28 mouse cellular contexts compared by ENCODE assay signal in genomic region chr12:28150759-28151158, GRCm38 (mm10).
A peak's percentile ranks its signal among the peaks of the same experiment; 100 is the strongest.
DNase-seq lines count a peak whose midpoint lies in the region; ATAC-seq lines count a peak whose summit lies in the region.
"Had no signal": no experiment of that assay in that cellular context is flagged by ENCODE, and none has a peak within 500 bp of the region (broad histone marks: within the 10 kb centered on the region; RNA-seq: fewer than 3 reads in every experiment).

No protein-coding gene starts in this region.

- no peak overlapping the region for H3K27ac ChIP-seq in forebrain, embryonic 14.5 days (ENCODE audit: low read depth, low read length)
- H3K27ac ChIP-seq in forebrain, embryonic 12.5 days: no peak overlapping the region
- H3K27ac ChIP-seq: hindbrain, embryonic 12.5 days; limb, embryonic 10.5 days; limb, embryonic 15.5 days; liver, embryonic 13.5 days; stomach, embryonic 15.5 days had no signal

- H3K4me3 ChIP-seq in forebrain, embryonic 14.5 days (ENCODE audit: low read depth, low read length): no peak overlapping the region
- H3K4me3 ChIP-seq in forebrain, embryonic 12.5 days (replicated peaks): no peak overlapping the region
- H3K4me3 ChIP-seq: hindbrain, embryonic 12.5 days; limb, embryonic 10.5 days; limb, embryonic 15.5 days; liver, embryonic 13.5 days; stomach, embryonic 15.5 days had no signal

- H3K9me3 ChIP-seq in forebrain, embryonic 14.5 days (replicated peaks; ENCODE audit: control insufficient read depth, low read length): no peaks in the 10 kb centered on the region
- no peaks in the 10 kb centered on the region for H3K9me3 ChIP-seq in forebrain, embryonic 12.5 days
- H3K9me3 ChIP-seq: hindbrain, embryonic 12.5 days; limb, embryonic 10.5 days; limb, embryonic 15.5 days; liver, embryonic 13.5 days; stomach, embryonic 15.5 days had no signal

- no peaks in the 10 kb centered on the region for H3K4me1 ChIP-seq in forebrain, embryonic 14.5 days (ENCODE audit: control insufficient read depth, insufficient read depth, low read length)
- H3K4me1 ChIP-seq in forebrain, embryonic 12.5 days: no peaks in the 10 kb centered on the region
- H3K4me1 ChIP-seq: hindbrain, embryonic 12.5 days; limb, embryonic 15.5 days; liver, embryonic 13.5 days; stomach, embryonic 15.5 days had no signal

- WGBS in forebrain, embryonic 14.5 days: 59% methylated on average over 4 of the region's 4 CpGs
- WGBS in forebrain, embryonic 12.5 days: 76% methylated on average over 4 of the region's 4 CpGs

- no peak overlapping the region for H3K9ac ChIP-seq in forebrain, embryonic 14.5 days (ENCODE audit: low read length)
- H3K9ac ChIP-seq in forebrain, embryonic 12.5 days: no peak overlapping the region
- H3K9ac ChIP-seq: hindbrain, embryonic 12.5 days; limb, embryonic 15.5 days; liver, embryonic 13.5 days; stomach, embryonic 15.5 days had no signal

- H3K36me3 ChIP-seq in forebrain, embryonic 14.5 days (ENCODE audit: control insufficient read depth, insufficient read depth, low read length): no peaks in the 10 kb centered on the region
- H3K36me3 ChIP-seq in forebrain, embryonic 12.5 days (replicated peaks): no peaks in the 10 kb centered on the region
- H3K36me3 ChIP-seq: hindbrain, embryonic 12.5 days; limb, embryonic 10.5 days; limb, embryonic 15.5 days; liver, embryonic 13.5 days; stomach, embryonic 15.5 days had no signal

- no peak for ATAC-seq in forebrain, embryonic 14.5 days
- ATAC-seq in forebrain, embryonic 12.5 days (ENCODE audit: low FRiP score): no peak
- ATAC-seq: intestine, postnatal 0 days; midbrain, embryonic 16.5 days; Patski had no signal

- no peak overlapping the region for H3K4me2 ChIP-seq in forebrain, embryonic 14.5 days (ENCODE audit: low read length)
- no peak overlapping the region for H3K4me2 ChIP-seq in forebrain, embryonic 12.5 days
- H3K4me2 ChIP-seq: heart, embryonic 11.5 days; hindbrain, embryonic 12.5 days; limb, embryonic 15.5 days; liver, embryonic 13.5 days; stomach, embryonic 15.5 days had no signal

- peak; percentile 72 for DNase-seq in forebrain, embryonic 14.5 days (ENCODE audit: low spot score)
- DNase-seq in layer of hippocampus, adult 11-12 months (ENCODE audit: low spot score): peak; percentile 5
- DNase-seq in layer of hippocampus, adult 8-10 months (ENCODE audit: low spot score in 2 of 2): no peak
- DNase-seq in right cerebral cortex, postnatal 14 days: peak; percentile 37
- no peak for DNase-seq in right cerebral cortex, adult 2 months (ENCODE audit: low spot score in 2 of 2)
- peak; percentile 5 for DNase-seq in retina, postnatal 7 days (ENCODE audit: low read depth, low spot score)
- DNase-seq in lung, postnatal 14 days: no peak
- DNase-seq: adrenal gland, postnatal 10 days; cerebellum, adult 11 months; cerebellum, adult 9-10 months; cerebellum, postnatal 36 days; gastrocnemius, postnatal 14 days; heart, postnatal 36 days; kidney, adult 9 months; kidney, postnatal 10 days; liver, embryonic 13.5 days; lung, adult 2 months; lung, postnatal 10 days; thymus, postnatal 14 days had no signal

- no peaks in the 10 kb centered on the region for H3K27me3 ChIP-seq in forebrain, embryonic 14.5 days (replicated peaks; ENCODE audit: control insufficient read depth, insufficient read depth, low read length)
- no peaks in the 10 kb centered on the region for H3K27me3 ChIP-seq in forebrain, embryonic 12.5 days
- H3K27me3 ChIP-seq: hindbrain, embryonic 12.5 days; limb, embryonic 15.5 days; liver, embryonic 13.5 days; stomach, embryonic 15.5 days had no signal

Comparison
In these comparisons a context has a peak if more than half of its experiments do, and no peak if none do; other contexts are left out.
1. DNase-seq: peak in forebrain, embryonic 14.5 days (single experiment), layer of hippocampus, adult 11-12 months (single experiment), right cerebral cortex, postnatal 14 days (single experiment) and retina, postnatal 7 days (single experiment); none in layer of hippocampus, adult 8-10 months (0 of 2), right cerebral cortex, adult 2 months (0 of 2) and lung, postnatal 14 days (single experiment).